Mouse (Mus musculus): ENCODE results near the gene Doc2a. TPM values are rescaled to one million over a fixed set of nuclear protein-coding genes. Genes with fewer than 3 reads are reported as not detected.

Gene Doc2a
- total and polyA plus RNA-seq, 3 experiments, result 2.3 TPM; not detected in 2

DNA sequence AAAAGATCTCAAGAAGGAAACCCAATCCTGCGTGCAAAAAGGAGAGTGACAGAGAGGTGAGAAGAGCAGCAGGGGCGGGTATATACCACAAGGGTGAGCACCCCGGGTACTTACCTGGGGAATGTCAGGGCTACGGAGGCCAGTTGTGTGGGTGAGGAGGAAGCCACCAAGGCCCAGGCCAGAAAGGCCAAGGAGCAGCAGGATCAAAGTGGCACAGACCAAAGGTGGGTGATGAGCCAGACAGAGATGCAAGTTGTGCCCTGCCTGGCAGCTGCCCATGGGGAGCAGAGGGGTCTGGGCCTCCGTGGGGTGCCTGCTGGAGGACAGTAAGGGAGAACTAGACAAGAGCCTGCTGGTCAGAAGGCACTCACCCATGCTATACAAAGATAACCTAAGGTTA, 49.7 kb downstream of the Doc2a start:
- Histone ChIP-seq H3K79me2 (ENCODE audit: control insufficient read depth, insufficient read depth, low read length, poor library complexity) (peaks cover 4% of the 10 kb centered on the region; the same call in 1 of the 2 replicates), H3K9ac (ENCODE audit: control insufficient read depth, low read depth, low read length, poor library complexity, severe bottlenecking) (peak overlapping the region; percentile 72), H3K4me1 (ENCODE audit: control insufficient read depth in 1 of 2, insufficient read depth in 2 of 2, low read length in 2 of 2) (peaks cover 4 to 12% of the 10 kb centered on the region in 2 experiments; a peak in 3 of 4 replicates), H3K36me3 (ENCODE audit: control insufficient read depth in 1 of 2, insufficient read depth in 2 of 2, low read length in 2 of 2) (peaks cover 0 to 5% of the 10 kb centered on the region in 2 experiments; a peak in 2 of 4 replicates), H3K4me3 (ENCODE audit: control insufficient read depth in 1 of 2, insufficient read depth in 1 of 2, low read depth in 2 of 2, low read length in 2 of 2) (peak overlapping the region; percentile 64 to 73), H3K27ac (ENCODE audit: control insufficient read depth, low read depth, low read length) (peak overlapping the region; percentile 84), H3K9me3 (replicated peaks; ENCODE audit: insufficient read depth, low read length) (no peaks in the 10 kb centered on the region), H3K27me3 (ENCODE audit: control insufficient read depth in 1 of 2, insufficient read depth in 2 of 2, low read length in 2 of 2) (no peaks in the 10 kb centered on the region)
- no peak for DNase-seq (ENCODE audit: low read depth, low spot score)
- TF ChIP-seq NELFE (IDR thresholded peaks at IDR 0.05; ENCODE audit: low read depth, low read length), result no peak
- no peak for TF ChIP-seq E2F4 (IDR thresholded peaks at IDR 0.05; ENCODE audit: borderline replicate concordance, low read depth, low read length)
- TF ChIP-seq ZC3H11A (IDR thresholded peaks at IDR 0.05; ENCODE audit: low read depth, low read length), result no peak
- no peak for TF ChIP-seq USF2 (IDR thresholded peaks at IDR 0.05; ENCODE audit: borderline replicate concordance in 1 of 2, insufficient read depth in 1 of 2, low read depth in 1 of 2, low read length in 2 of 2)
- TF ChIP-seq USF1 (IDR thresholded peaks at IDR 0.05; ENCODE audit: low read depth, low read length), result no peak
- TF ChIP-seq MEF2A (IDR thresholded peaks at IDR 0.05; ENCODE audit: extremely low read depth, insufficient replicate concordance, low read depth, low read length, poor library complexity, severe bottlenecking), result no peak
- TF ChIP-seq BHLHE40 (IDR thresholded peaks at IDR 0.05; ENCODE audit: borderline replicate concordance, low read depth, low read length), result no peak
- no peak for TF ChIP-seq RAD21 (IDR thresholded peaks at IDR 0.05; ENCODE audit: low read depth, low read length)
- TF ChIP-seq ZNF384 (IDR thresholded peaks at IDR 0.05; ENCODE audit: low read depth, low read length), result no peak
- TF ChIP-seq EP300 (IDR thresholded peaks at IDR 0.05; ENCODE audit: low read depth in 1 of 2, low read length in 2 of 2), result no peak
- TF ChIP-seq POLR2AphosphoS2 (IDR thresholded peaks at IDR 0.05; ENCODE audit: low read length), result no peak
- TF ChIP-seq CTCF (IDR thresholded peaks at IDR 0.05 in 2 of 3, conservative IDR thresholded peaks at IDR 0.05 in 1 of 3; ENCODE audit: control insufficient read depth in 1 of 3, insufficient read depth in 1 of 3, low read depth in 2 of 3, low read length in 3 of 3, poor library complexity in 1 of 3, severe bottlenecking in 1 of 3), result no peak
- TF ChIP-seq ZKSCAN1 (IDR thresholded peaks at IDR 0.05; ENCODE audit: low read depth, low read length), result no peak
- no peak for TF ChIP-seq SIN3A (IDR thresholded peaks at IDR 0.05; ENCODE audit: low read length)
- no peak for TF ChIP-seq MAX (IDR thresholded peaks at IDR 0.05; ENCODE audit: low read length)
- TF ChIP-seq MXI1 (IDR thresholded peaks at IDR 0.05; ENCODE audit: low read depth, low read length), result no peak
- TF ChIP-seq MYB (IDR thresholded peaks at IDR 0.05; ENCODE audit: low read depth, low read length), result no peak
- no peak for TF ChIP-seq JUND (IDR thresholded peaks at IDR 0.05; ENCODE audit: low read depth, low read length)
- no peak for TF ChIP-seq SMC3 (IDR thresholded peaks at IDR 0.05; ENCODE audit: low read depth, low read length)

DNA sequence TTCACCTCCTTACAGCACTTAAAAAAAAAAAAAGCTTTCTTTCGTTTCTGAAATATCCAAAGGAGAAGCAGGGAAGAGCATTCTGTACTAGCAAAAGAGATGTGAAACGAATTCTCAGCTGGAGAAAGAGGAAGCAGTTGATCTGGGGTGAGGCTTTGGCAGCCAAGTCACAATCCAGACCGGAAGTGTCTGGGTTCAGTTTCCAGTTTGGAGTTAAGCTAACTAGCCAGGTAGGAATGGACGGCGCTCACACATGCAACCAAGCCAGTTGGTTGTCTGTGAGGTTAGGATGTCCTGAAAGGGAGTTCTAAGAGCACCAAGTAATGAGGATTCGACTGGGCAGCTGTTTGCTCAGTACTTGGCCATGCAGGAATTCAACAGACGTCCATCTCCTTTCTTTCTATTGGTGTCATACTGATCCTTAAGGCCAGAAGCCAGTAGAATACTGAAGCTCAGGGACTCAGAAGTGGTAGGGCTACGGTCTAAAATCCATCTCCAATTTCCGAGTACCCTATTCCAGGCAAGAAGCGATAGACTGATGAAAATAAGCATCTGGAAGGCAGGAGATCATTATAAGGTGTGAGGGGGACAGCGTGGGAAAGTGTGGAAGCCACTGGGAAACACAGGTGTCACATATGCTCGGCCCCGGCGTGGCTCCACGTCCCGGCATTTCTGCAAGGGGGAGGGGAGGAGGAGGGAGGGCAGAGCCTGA, 50.3 kb downstream of the Doc2a start:
- Histone ChIP-seq H3K4me1 (ENCODE audit: control insufficient read depth in 1 of 2, insufficient read depth in 2 of 2, low read length in 2 of 2) (peaks cover 4 to 12% of the 10 kb centered on the region in 2 experiments; a peak in 3 of 4 replicates), H3K4me3 (ENCODE audit: control insufficient read depth in 1 of 2, insufficient read depth in 1 of 2, low read depth in 2 of 2, low read length in 2 of 2) (peak overlapping the region; percentile 64 to 73), H3K27ac (ENCODE audit: control insufficient read depth, low read depth, low read length) (peak overlapping the region; percentile 84), H3K79me2 (ENCODE audit: control insufficient read depth, insufficient read depth, low read length, poor library complexity) (peaks cover 4% of the 10 kb centered on the region; the same call in 1 of the 2 replicates), H3K27me3 (ENCODE audit: control insufficient read depth in 1 of 2, insufficient read depth in 2 of 2, low read length in 2 of 2) (no peaks in the 10 kb centered on the region), H3K9me3 (replicated peaks; ENCODE audit: insufficient read depth, low read length) (no peaks in the 10 kb centered on the region), H3K36me3 (ENCODE audit: control insufficient read depth in 1 of 2, insufficient read depth in 2 of 2, low read length in 2 of 2) (peaks cover 0 to 5% of the 10 kb centered on the region in 2 experiments; a peak in 2 of 4 replicates), H3K9ac (ENCODE audit: control insufficient read depth, low read depth, low read length, poor library complexity, severe bottlenecking) (peak overlapping the region; percentile 72)
- DNase-seq (ENCODE audit: low read depth, low spot score), result peak; percentile 94
- TF ChIP-seq KAT2A (conservative IDR thresholded peaks at IDR 0.05; ENCODE audit: low read depth, low read length), result no peak
- TF ChIP-seq CTCF (IDR thresholded peaks at IDR 0.05 in 2 of 3, conservative IDR thresholded peaks at IDR 0.05 in 1 of 3; ENCODE audit: control insufficient read depth in 1 of 3, insufficient read depth in 1 of 3, low read depth in 2 of 3, low read length in 3 of 3, poor library complexity in 1 of 3, severe bottlenecking in 1 of 3), result no peak
- no peak for TF ChIP-seq CHD2 (IDR thresholded peaks at IDR 0.05; ENCODE audit: low read length)
- TF ChIP-seq RCOR1 (IDR thresholded peaks at IDR 0.05; ENCODE audit: low read depth, low read length), result peak; percentile 70
- TF ChIP-seq USF1 (IDR thresholded peaks at IDR 0.05; ENCODE audit: low read depth, low read length), result no peak
- 0 out of 2 replicates have a peak, but pooled peaks have one; percentile 63 for TF ChIP-seq CHD1 (IDR thresholded peaks at IDR 0.05; ENCODE audit: low read depth, low read length)
- TF ChIP-seq ZKSCAN1 (IDR thresholded peaks at IDR 0.05; ENCODE audit: low read depth, low read length), result no peak
- TF ChIP-seq MAFK (IDR thresholded peaks at IDR 0.05; ENCODE audit: borderline replicate concordance, low read depth, low read length), result no peak
- no peak for TF ChIP-seq ZC3H11A (IDR thresholded peaks at IDR 0.05; ENCODE audit: low read depth, low read length)
- no peak for TF ChIP-seq UBTF (IDR thresholded peaks at IDR 0.05; ENCODE audit: borderline replicate concordance, insufficient read depth, low read depth, low read length)
- TF ChIP-seq MXI1 (IDR thresholded peaks at IDR 0.05; ENCODE audit: low read depth, low read length), result peak; percentile 79
- no peak for TF ChIP-seq USF2 (IDR thresholded peaks at IDR 0.05; ENCODE audit: borderline replicate concordance in 1 of 2, insufficient read depth in 1 of 2, low read depth in 1 of 2, low read length in 2 of 2)
- no peak for TF ChIP-seq GABPA (IDR thresholded peaks at IDR 0.05; ENCODE audit: low read depth, low read length)
- peak; percentile 57; the same call in 1 of the 2 replicates for TF ChIP-seq MYC (IDR thresholded peaks at IDR 0.05; ENCODE audit: low read depth, low read length)
- TF ChIP-seq ZMIZ1 (IDR thresholded peaks at IDR 0.05; ENCODE audit: low read depth, low read length), result peak; percentile 52; the same call in 1 of the 2 replicates

All from MEL (cell line).